Mouse (Mus musculus): Measurements from ENCODE around the gene Lrrtm3. TPM values are rescaled to one million over a fixed set of nuclear protein-coding genes. Genes with fewer than 3 reads are reported as not detected.

Gene Lrrtm3
- polyA plus RNA-seq, 1 experiment, result 7.6 TPM

- Histone ChIP-seq H3K4me1 (ENCODE audit: control insufficient read depth, insufficient read depth, low read length) (peaks cover 3% of the 10 kb centered on the region; the same call in 1 of the 2 replicates), H3K4me3 (ENCODE audit: insufficient read depth, low read length) (peak overlapping the region; percentile 9; the same call in 1 of the 2 replicates), H3K27ac (ENCODE audit: insufficient read depth, low read length) (no peak overlapping the region)
- TF ChIP-seq CTCF (IDR thresholded peaks at IDR 0.05; ENCODE audit: borderline replicate concordance, insufficient read depth, low read length) (no peak), POLR2A (IDR thresholded peaks at IDR 0.05; ENCODE audit: low read depth, low read length) (no peak)
These were observed 2.6 kb downstream of the Lrrtm3 start for GRCm38 (mm10) chr10:64087521-64087920.

- Histone ChIP-seq H3K4me3 (ENCODE audit: insufficient read depth, low read length) (no peak overlapping the region), H3K27ac (ENCODE audit: insufficient read depth, low read length) (no peak overlapping the region)
These were observed 3.3 kb downstream of the Lrrtm3 start for GRCm38 (mm10) chr10:64086567-64087391.

GRCm38 (mm10) chr10:64086183-64086566 is 3.9 kb downstream of the Lrrtm3 start:
- Histone ChIP-seq H3K27ac (ENCODE audit: insufficient read depth, low read length) (no peak overlapping the region), H3K4me1 (ENCODE audit: control insufficient read depth, insufficient read depth, low read length) (peaks cover 3% of the 10 kb centered on the region; the same call in 1 of the 2 replicates), H3K4me3 (ENCODE audit: insufficient read depth, low read length) (no peak overlapping the region)
- no peak for TF ChIP-seq POLR2A (IDR thresholded peaks at IDR 0.05; ENCODE audit: low read depth, low read length)
- TF ChIP-seq CTCF (IDR thresholded peaks at IDR 0.05; ENCODE audit: borderline replicate concordance, insufficient read depth, low read length), result no peak

More at GRCm38 (mm10) chr10:64086567-64087391, 3.3 kb downstream of the Lrrtm3 start:
- H3K4me1 ChIP-seq (ENCODE audit: control insufficient read depth, insufficient read depth, low read length), result peaks cover 3% of the 10 kb centered on the region; the same call in 1 of the 2 replicates
- TF ChIP-seq CTCF (IDR thresholded peaks at IDR 0.05; ENCODE audit: borderline replicate concordance, insufficient read depth, low read length) (no peak), POLR2A (IDR thresholded peaks at IDR 0.05; ENCODE audit: low read depth, low read length) (no peak)

GRCm38 (mm10) chr10:64084465-64084864 is 5.6 kb downstream of the Lrrtm3 start:
- Histone ChIP-seq H3K4me1 (ENCODE audit: control insufficient read depth, insufficient read depth, low read length) (peaks cover 3% of the 10 kb centered on the region; the same call in 1 of the 2 replicates), H3K27ac (ENCODE audit: insufficient read depth, low read length) (no peak overlapping the region), H3K4me3 (ENCODE audit: insufficient read depth, low read length) (no peak overlapping the region)
- TF ChIP-seq POLR2A (IDR thresholded peaks at IDR 0.05; ENCODE audit: low read depth, low read length) (no peak), CTCF (IDR thresholded peaks at IDR 0.05; ENCODE audit: borderline replicate concordance, insufficient read depth, low read length) (no peak)

GRCm38 (mm10) chr10:64083813-64084212 is 6.3 kb downstream of the Lrrtm3 start:
- no peak overlapping the region for H3K4me3 ChIP-seq (ENCODE audit: insufficient read depth, low read length)
- H3K27ac ChIP-seq (ENCODE audit: insufficient read depth, low read length), result no peak overlapping the region
- TF ChIP-seq POLR2A (IDR thresholded peaks at IDR 0.05; ENCODE audit: low read depth, low read length) (no peak), CTCF (IDR thresholded peaks at IDR 0.05; ENCODE audit: borderline replicate concordance, insufficient read depth, low read length) (no peak)
- peaks cover 3% of the 10 kb centered on the region; the same call in 1 of the 2 replicates for H3K4me1 ChIP-seq (ENCODE audit: control insufficient read depth, insufficient read depth, low read length)

- Histone ChIP-seq H3K4me3 (ENCODE audit: insufficient read depth, low read length) (no peak overlapping the region), H3K27ac (ENCODE audit: insufficient read depth, low read length) (no peak overlapping the region), H3K4me1 (ENCODE audit: control insufficient read depth, insufficient read depth, low read length) (peaks cover 3% of the 10 kb centered on the region; the same call in 1 of the 2 replicates)
- TF ChIP-seq POLR2A (IDR thresholded peaks at IDR 0.05; ENCODE audit: low read depth, low read length) (no peak), CTCF (IDR thresholded peaks at IDR 0.05; ENCODE audit: borderline replicate concordance, insufficient read depth, low read length) (no peak)
These were observed 7.7 kb downstream of the Lrrtm3 start for GRCm38 (mm10) chr10:64082345-64082744.

- TF ChIP-seq CTCF (IDR thresholded peaks at IDR 0.05; ENCODE audit: borderline replicate concordance, insufficient read depth, low read length) (no peak), POLR2A (IDR thresholded peaks at IDR 0.05; ENCODE audit: low read depth, low read length) (no peak)
- Histone ChIP-seq H3K4me3 (ENCODE audit: insufficient read depth, low read length) (no peak overlapping the region), H3K27ac (ENCODE audit: insufficient read depth, low read length) (peak overlapping the region; percentile 69), H3K4me1 (ENCODE audit: control insufficient read depth, insufficient read depth, low read length) (peaks cover 15% of the 10 kb centered on the region)
These were observed 13.5 kb downstream of the Lrrtm3 start for GRCm38 (mm10) chr10:64076410-64077052.

- peak overlapping the region; percentile 69 for H3K27ac ChIP-seq (ENCODE audit: insufficient read depth, low read length)
- TF ChIP-seq CTCF (IDR thresholded peaks at IDR 0.05; ENCODE audit: borderline replicate concordance, insufficient read depth, low read length) (no peak), POLR2A (IDR thresholded peaks at IDR 0.05; ENCODE audit: low read depth, low read length) (no peak)
- peaks cover 15% of the 10 kb centered on the region for H3K4me1 ChIP-seq (ENCODE audit: control insufficient read depth, insufficient read depth, low read length)
- no peak overlapping the region for H3K4me3 ChIP-seq (ENCODE audit: insufficient read depth, low read length)
These were observed 14.1 kb downstream of the Lrrtm3 start for GRCm38 (mm10) chr10:64075944-64076343.

- no peaks in the 10 kb centered on the region for H3K4me1 ChIP-seq (ENCODE audit: control insufficient read depth, insufficient read depth, low read length)
- no peak overlapping the region for H3K27ac ChIP-seq (ENCODE audit: insufficient read depth, low read length)
- no peak overlapping the region for H3K4me3 ChIP-seq (ENCODE audit: insufficient read depth, low read length)
- TF ChIP-seq CTCF (IDR thresholded peaks at IDR 0.05; ENCODE audit: borderline replicate concordance, insufficient read depth, low read length) (no peak), POLR2A (IDR thresholded peaks at IDR 0.05; ENCODE audit: low read depth, low read length) (no peak)
These were observed 26.4 kb downstream of the Lrrtm3 start for GRCm38 (mm10) chr10:64063704-64064103.

- Histone ChIP-seq H3K4me3 (ENCODE audit: insufficient read depth, low read length) (no peak overlapping the region), H3K27ac (ENCODE audit: insufficient read depth, low read length) (no peak overlapping the region), H3K4me1 (ENCODE audit: control insufficient read depth, insufficient read depth, low read length) (no peaks in the 10 kb centered on the region)
- TF ChIP-seq POLR2A (IDR thresholded peaks at IDR 0.05; ENCODE audit: low read depth, low read length) (no peak), CTCF (IDR thresholded peaks at IDR 0.05; ENCODE audit: borderline replicate concordance, insufficient read depth, low read length) (no peak)
These were observed 40.1 kb downstream of the Lrrtm3 start for GRCm38 (mm10) chr10:64049946-64050345.

All from embryonic fibroblast, embryonic 13.5 days (primary cell).